Mouse (Mus musculus): Measurements from ENCODE around the gene Amn.

DNA sequence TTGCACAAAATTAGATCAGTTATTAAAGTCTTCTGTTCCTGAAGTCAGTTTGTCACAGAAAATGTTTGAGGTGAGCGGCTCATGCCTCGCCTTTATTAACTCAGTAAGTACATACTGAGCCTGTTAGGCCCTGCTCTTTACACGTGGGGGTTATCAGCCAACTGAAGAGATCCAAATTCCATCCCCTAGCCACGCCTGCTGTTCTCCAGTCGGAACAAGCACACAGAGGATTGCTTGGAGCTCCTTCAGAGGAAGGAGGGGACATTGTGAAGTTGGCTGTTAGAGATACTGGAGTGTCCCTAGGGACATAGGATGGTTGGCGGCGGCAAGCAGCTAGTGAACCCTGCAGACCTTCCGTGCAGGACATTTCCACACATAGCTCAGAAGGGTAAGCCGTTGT, 36.5 kb upstream of the Amn start:
- TF ChIP-seq POLR2A (IDR thresholded peaks at IDR 0.05; ENCODE audit: extremely low read depth, insufficient read depth, low read length) (no peak), CTCF (IDR thresholded peaks at IDR 0.05; ENCODE audit: low read depth, low read length) (no peak)
